ENCODE assay signal across 11 mouse cellular contexts in genomic region chr13:104631621-104632205, GRCm38 (mm10).
A peak's percentile ranks its signal among the peaks of the same experiment; 100 is the strongest.
DNase-seq lines count a peak whose midpoint lies in the region; ATAC-seq and TF ChIP-seq lines count a peak whose summit lies in the region.
"Had no signal": no experiment of that assay in that cellular context is flagged by ENCODE, and none has a peak within 500 bp of the region (broad histone marks: within the 10 kb centered on the region; RNA-seq: fewer than 3 reads in every experiment).

No protein-coding gene starts in this region.

- no peak overlapping the region for H3K4me2 ChIP-seq in hindbrain, postnatal 0 days (ENCODE audit: low read depth, low read length)

- no peaks in the 10 kb centered on the region for H3K9me3 ChIP-seq in embryonic facial prominence, embryonic 10.5 days
- H3K9me3 ChIP-seq in limb, embryonic 10.5 days (replicated peaks) = no peaks in the 10 kb centered on the region
- H3K9me3 ChIP-seq in hindbrain, postnatal 0 days (ENCODE audit: low read length) = no peaks in the 10 kb centered on the region

- H3K36me3 ChIP-seq in kidney, adult 2 months (ENCODE audit: control insufficient read depth, insufficient read depth, low read length) = no peaks in the 10 kb centered on the region
- H3K36me3 ChIP-seq in embryonic facial prominence, embryonic 10.5 days (replicated peaks) = peaks cover 11% of the 10 kb centered on the region; the same call in 1 of the 2 replicates
- H3K36me3 ChIP-seq in limb, embryonic 10.5 days = peaks cover 8% of the 10 kb centered on the region; the same call in 1 of the 2 replicates
- no peaks in the 10 kb centered on the region for H3K36me3 ChIP-seq in hindbrain, postnatal 0 days (ENCODE audit: insufficient read depth, low read length)

- H3K4me3 ChIP-seq in kidney, adult 2 months (ENCODE audit: insufficient read depth, low read depth, low read length) = no peak overlapping the region
- H3K4me3 ChIP-seq in embryonic facial prominence, embryonic 10.5 days = no peak overlapping the region
- no peak overlapping the region for H3K4me3 ChIP-seq in limb, embryonic 10.5 days
- no peak overlapping the region for H3K4me3 ChIP-seq in hindbrain, postnatal 0 days (ENCODE audit: low read length)

- H3K27ac ChIP-seq in kidney, adult 2 months (ENCODE audit: insufficient read depth, low read depth, low read length) = peak overlapping the region; percentile 55
- H3K27ac ChIP-seq in embryonic facial prominence, embryonic 10.5 days (replicated peaks) = peak overlapping the region; percentile 51; the same call in 1 of the 2 replicates
- peak overlapping the region; percentile 81 for H3K27ac ChIP-seq in limb, embryonic 10.5 days
- no peak overlapping the region for H3K27ac ChIP-seq in hindbrain, postnatal 0 days

- no peak for ATAC-seq in hindbrain, postnatal 0 days

- no peaks in the 10 kb centered on the region for H3K27me3 ChIP-seq in kidney, adult 2 months (replicated peaks; ENCODE audit: control insufficient read depth, insufficient read depth, low read length)
- no peaks in the 10 kb centered on the region for H3K27me3 ChIP-seq in embryonic facial prominence, embryonic 10.5 days (replicated peaks; ENCODE audit: low read depth, poor library complexity, severe bottlenecking)
- no peaks in the 10 kb centered on the region for H3K27me3 ChIP-seq in limb, embryonic 10.5 days (ENCODE audit: low read depth, poor library complexity, severe bottlenecking)
- no peaks in the 10 kb centered on the region for H3K27me3 ChIP-seq in hindbrain, postnatal 0 days (ENCODE audit: insufficient read depth, low read length)

- TF ChIP-seq CTCF in kidney, adult 2 months (conservative IDR thresholded peaks at IDR 0.05; ENCODE audit: insufficient read depth, insufficient read length, low read depth, low read length) = no peak
- no peak for TF ChIP-seq CTCF in hindbrain, postnatal 0 days (IDR thresholded peaks at IDR 0.05; ENCODE audit: low read depth)

- no peak overlapping the region for H3K9ac ChIP-seq in hindbrain, postnatal 0 days (replicated peaks; ENCODE audit: low read length)
- H3K9ac ChIP-seq: forebrain, postnatal 0 days had no signal

- no peak for TF ChIP-seq POLR2A in kidney, adult 2 months (IDR thresholded peaks at IDR 0.05; ENCODE audit: low read depth, low read length)

- 88% methylated on average over 7 of the region's 7 CpGs for WGBS in kidney, adult 2 months
- 80% methylated on average over 7 of the region's 7 CpGs for WGBS in embryonic facial prominence, embryonic 10.5 days
- WGBS in limb, embryonic 10.5 days = 86% methylated on average over 7 of the region's 7 CpGs
- 73% methylated on average over 7 of the region's 7 CpGs for WGBS in hindbrain, postnatal 0 days

- H3K4me1 ChIP-seq in kidney, adult 2 months (ENCODE audit: control insufficient read depth, insufficient read depth, low read length) = peaks cover 20% of the 10 kb centered on the region
- peaks cover 43% of the 10 kb centered on the region for H3K4me1 ChIP-seq in embryonic facial prominence, embryonic 10.5 days
- H3K4me1 ChIP-seq in limb, embryonic 10.5 days = peaks cover 64% of the 10 kb centered on the region
- H3K4me1 ChIP-seq in hindbrain, postnatal 0 days (ENCODE audit: insufficient read depth, low read length) = no peaks in the 10 kb centered on the region

- peak; percentile 63 for DNase-seq in heart, adult 11 months
- DNase-seq in heart, postnatal 4 days = no peak
- no peak for DNase-seq in kidney, adult 2 months
- DNase-seq in kidney, postnatal 25 days = no peak
- no peak for DNase-seq in embryonic facial prominence, embryonic 10.5 days (ENCODE audit: low spot score)
- no peak for DNase-seq in limb, embryonic 10.5 days (ENCODE audit: low spot score)
- no peak for DNase-seq in left cerebral cortex, adult 11 months (ENCODE audit: low spot score)
- no peak for DNase-seq in hindbrain, postnatal 0 days (ENCODE audit: low spot score)
- DNase-seq: cerebellum, postnatal 36 days; forebrain, postnatal 0 days; gastrocnemius, postnatal 14 days had no signal
